Comparison of ENCODE assay signal across 14 mouse cellular contexts in genomic region chr1:62718237-62718571, GRCm38 (mm10). TPM values are rescaled to one million over a fixed set of nuclear protein-coding genes. Genes with fewer than 3 reads are reported as not detected.
DNase-seq lines count a peak whose midpoint lies in the region; ATAC-seq and TF ChIP-seq lines count a peak whose summit lies in the region.
"Had no signal": no experiment of that assay in that cellular context is flagged by ENCODE, and none has a peak within 500 bp of the region (broad histone marks: within the 10 kb centered on the region; RNA-seq: fewer than 3 reads in every experiment).

No protein-coding gene starts in this region.

- no peak overlapping the region for H3K4me2 ChIP-seq in hindbrain, embryonic 11.5 days (replicated peaks; ENCODE audit: low read depth, low read length)
- H3K4me2 ChIP-seq in CH12.LX (ENCODE audit: insufficient read depth, low read depth, poor library complexity, severe bottlenecking), result peak overlapping the region; percentile 39; the same call in 1 of the 2 replicates
- H3K4me2 ChIP-seq in hindbrain, embryonic 15.5 days, result peak overlapping the region; percentile 40
- no peak overlapping the region for H3K4me2 ChIP-seq in stomach, postnatal 0 days (replicated peaks; ENCODE audit: low read depth)
- H3K4me2 ChIP-seq: embryonic facial prominence, embryonic 15.5 days; kidney, embryonic 15.5 days; limb, embryonic 15.5 days; lung, embryonic 14.5 days; midbrain, embryonic 12.5 days had no signal

- WGBS in hindbrain, embryonic 10.5 days, result 57% methylated on average over 5 of the region's 5 CpGs
- WGBS in hindbrain, embryonic 11.5 days, result 59% methylated on average over 5 of the region's 5 CpGs
- 46% methylated on average over 5 of the region's 5 CpGs for WGBS in hindbrain, embryonic 15.5 days
- 53% methylated on average over 5 of the region's 5 CpGs for WGBS in stomach, postnatal 0 days

- TF ChIP-seq POLR2A in CH12.LX (IDR thresholded peaks at IDR 0.05; ENCODE audit: low read depth, low read length), result no peak

- no peak for TF ChIP-seq RAD21 in CH12.LX (IDR thresholded peaks at IDR 0.05; ENCODE audit: low read depth, low read length)

- dilution Hi-C loops in CH12.LX (cut with MboI; ENCODE audit: extremely low pct_ligation_motif_present, extremely low pct_unique_long_range_greater_than_20kb, low sequenced_read_pairs), result no loop called here

- H3K79me2 ChIP-seq in CH12.LX (replicated peaks; ENCODE audit: control insufficient read depth, extremely low read depth, insufficient read depth, poor library complexity, severe bottlenecking), result peaks cover 21% of the 10 kb centered on the region

- no peak for TF ChIP-seq EP300 in CH12.LX (IDR thresholded peaks at IDR 0.05; ENCODE audit: low read length)
- TF ChIP-seq EP300 in stomach, postnatal 0 days (optimal IDR thresholded peaks at IDR 0.05), result no peak

- ATAC-seq in hindbrain, embryonic 11.5 days (ENCODE audit: low FRiP score), result no peak
- ATAC-seq in hindbrain, embryonic 15.5 days (ENCODE audit: low FRiP score, low read depth), result no peak
- ATAC-seq in stomach, postnatal 0 days (ENCODE audit: low FRiP score, low TSS enrichment), result no peak
- ATAC-seq in monocyte, adult 5-6 weeks (replicated peaks; ENCODE audit: insufficient number of reproducible peaks, low FRiP score, low TSS enrichment, poor library complexity, severe bottlenecking), result no peak

- H3K36me3 ChIP-seq in hindbrain, embryonic 10.5 days, result peaks cover 10% of the 10 kb centered on the region; the same call in 1 of the 2 replicates
- H3K36me3 ChIP-seq in hindbrain, embryonic 11.5 days (ENCODE audit: control insufficient read depth, insufficient read depth, low read length), result no peaks in the 10 kb centered on the region
- H3K36me3 ChIP-seq in CH12.LX (replicated peaks in 1 of 2; ENCODE audit: control insufficient read depth in 1 of 2, insufficient read depth in 1 of 2, low read length in 1 of 2), result peaks cover 2 to 21% of the 10 kb centered on the region in 2 experiments
- no peaks in the 10 kb centered on the region for H3K36me3 ChIP-seq in hindbrain, embryonic 15.5 days
- H3K36me3 ChIP-seq in stomach, postnatal 0 days (ENCODE audit: control insufficient read depth, insufficient read depth, low read length), result 0 out of 2 replicates have a peak, but pooled peaks cover 2% of the 10 kb centered on the region
- H3K36me3 ChIP-seq: midbrain, embryonic 12.5 days had no signal

- no peak overlapping the region for H3K9ac ChIP-seq in hindbrain, embryonic 11.5 days (ENCODE audit: low read depth, low read length)
- peak overlapping the region; percentile 18; the same call in 1 of the 2 replicates for H3K9ac ChIP-seq in CH12.LX (ENCODE audit: insufficient read depth, low read depth)
- H3K9ac ChIP-seq in hindbrain, embryonic 15.5 days, result no peak overlapping the region
- H3K9ac ChIP-seq in stomach, postnatal 0 days (ENCODE audit: low read length), result no peak overlapping the region
- H3K9ac ChIP-seq: embryonic facial prominence, embryonic 15.5 days; kidney, embryonic 15.5 days; limb, embryonic 15.5 days; lung, embryonic 14.5 days; midbrain, embryonic 12.5 days had no signal

- no peaks in the 10 kb centered on the region for H3K9me3 ChIP-seq in hindbrain, embryonic 10.5 days
- H3K9me3 ChIP-seq in hindbrain, embryonic 11.5 days (ENCODE audit: control insufficient read depth, low read length), result no peaks in the 10 kb centered on the region
- peaks cover 7% of the 10 kb centered on the region for H3K9me3 ChIP-seq in CH12.LX (replicated peaks; ENCODE audit: low read length)
- H3K9me3 ChIP-seq in hindbrain, embryonic 15.5 days, result no peaks in the 10 kb centered on the region
- H3K9me3 ChIP-seq in stomach, postnatal 0 days (ENCODE audit: control insufficient read depth, low read length), result no peaks in the 10 kb centered on the region
- H3K9me3 ChIP-seq: embryonic facial prominence, embryonic 15.5 days; kidney, embryonic 15.5 days; limb, embryonic 15.5 days; midbrain, embryonic 12.5 days had no signal

- DNase-seq in hindbrain, embryonic 10.5 days (ENCODE audit: low spot score), result no peak
- no peak for DNase-seq in hindbrain, embryonic 11.5 days (ENCODE audit: low spot score)
- DNase-seq in CH12.LX (ENCODE audit: extremely low read depth), result no peak
- no peak for DNase-seq in ovary, postnatal 36 days (ENCODE audit: low spot score)
- no peak for DNase-seq in stomach, postnatal 0 days (ENCODE audit: low spot score)
- DNase-seq: cerebellum, adult 9-10 months had no signal

- in situ Hi-C loops in CH12.LX (cut with MboI; ENCODE audit: low pct_ligation_motif_present, low pct_unique_long_range_greater_than_20kb, low sequenced_read_pairs), result loop anchor here (25.0 kb wide), 3 partner anchors 531 to 1581 kb away; no protein-coding TSS in a partner anchor

- peaks cover 54% of the 10 kb centered on the region for H3K4me1 ChIP-seq in hindbrain, embryonic 10.5 days (replicated peaks)
- H3K4me1 ChIP-seq in hindbrain, embryonic 11.5 days (replicated peaks; ENCODE audit: control insufficient read depth, insufficient read depth, low read length), result peaks cover 4% of the 10 kb centered on the region
- peaks cover 14 to 93% of the 10 kb centered on the region in 2 experiments for H3K4me1 ChIP-seq in CH12.LX (ENCODE audit: control insufficient read depth in 1 of 2, insufficient read depth in 2 of 2)
- H3K4me1 ChIP-seq in brown adipose tissue, adult 24 weeks (ENCODE audit: control insufficient read depth, insufficient read depth, insufficient read length, low read length), result peaks cover 58% of the 10 kb centered on the region
- peaks cover 30% of the 10 kb centered on the region for H3K4me1 ChIP-seq in hindbrain, embryonic 15.5 days (replicated peaks)
- no peaks in the 10 kb centered on the region for H3K4me1 ChIP-seq in stomach, postnatal 0 days (replicated peaks; ENCODE audit: control insufficient read depth, insufficient read depth)

- H3K4me3 ChIP-seq in hindbrain, embryonic 10.5 days, result no peak overlapping the region
- H3K4me3 ChIP-seq in hindbrain, embryonic 11.5 days (ENCODE audit: low read depth, low read length), result no peak overlapping the region
- H3K4me3 ChIP-seq in CH12.LX (replicated peaks in 1 of 3; ENCODE audit: low read depth in 2 of 3, low read length in 2 of 3, poor library complexity in 1 of 3), result no peak overlapping the region
- no peak overlapping the region for H3K4me3 ChIP-seq in brown adipose tissue, adult 24 weeks (ENCODE audit: insufficient read depth, low read depth, low read length)
- H3K4me3 ChIP-seq in hindbrain, embryonic 15.5 days, result no peak overlapping the region
- no peak overlapping the region for H3K4me3 ChIP-seq in stomach, postnatal 0 days (ENCODE audit: low read depth, low read length)
- H3K4me3 ChIP-seq: embryonic facial prominence, embryonic 15.5 days; kidney, embryonic 15.5 days; limb, embryonic 15.5 days; midbrain, embryonic 12.5 days had no signal

- H3K27ac ChIP-seq in hindbrain, embryonic 10.5 days, result peak overlapping the region; percentile 56; the same call in 1 of the 2 replicates
- no peak overlapping the region for H3K27ac ChIP-seq in hindbrain, embryonic 11.5 days (ENCODE audit: low read depth, low read length)
- peak overlapping the region; percentile 19 for H3K27ac ChIP-seq in CH12.LX (ENCODE audit: insufficient read depth, low read depth)
- peak overlapping the region; percentile 81 for H3K27ac ChIP-seq in brown adipose tissue, adult 24 weeks (replicated peaks; ENCODE audit: low read depth, low read length)
- 0 out of 2 replicates have a peak overlapping the region, but pooled peaks have one; percentile 37 for H3K27ac ChIP-seq in hindbrain, embryonic 15.5 days (replicated peaks)
- no peak overlapping the region for H3K27ac ChIP-seq in stomach, postnatal 0 days (replicated peaks)
- H3K27ac ChIP-seq: kidney, embryonic 15.5 days; limb, embryonic 15.5 days; midbrain, embryonic 12.5 days had no signal

- TF ChIP-seq CTCF in CH12.LX (conservative IDR thresholded peaks at IDR 0.05 in 1 of 2, IDR thresholded peaks at IDR 0.05 in 1 of 2; ENCODE audit: low read depth in 2 of 2, low read length in 2 of 2), result no peak
- no peak for TF ChIP-seq CTCF in stomach, postnatal 0 days (IDR thresholded peaks at IDR 0.05; ENCODE audit: low read depth)

- H3K27me3 ChIP-seq in hindbrain, embryonic 10.5 days (ENCODE audit: insufficient read depth, poor library complexity, severe bottlenecking), result 0 out of 2 replicates have a peak, but pooled peaks cover 13% of the 10 kb centered on the region
- no peaks in the 10 kb centered on the region for H3K27me3 ChIP-seq in hindbrain, embryonic 11.5 days (ENCODE audit: control insufficient read depth, insufficient read depth, low read length)
- no peaks in the 10 kb centered on the region for H3K27me3 ChIP-seq in CH12.LX (replicated peaks)
- no peaks in the 10 kb centered on the region for H3K27me3 ChIP-seq in hindbrain, embryonic 15.5 days
- no peaks in the 10 kb centered on the region for H3K27me3 ChIP-seq in stomach, postnatal 0 days (ENCODE audit: control insufficient read depth, insufficient read depth, low read length)
- H3K27me3 ChIP-seq: embryonic facial prominence, embryonic 15.5 days; limb, embryonic 15.5 days had no signal

TF ChIP-seq in CH12.LX, 34 proteins besides CTCF, POLR2A, EP300 and RAD21:
- TF ChIP-seq E2F4 (IDR thresholded peaks at IDR 0.05; ENCODE audit: insufficient replicate concordance, low read depth, low read length), result no peak
- TF ChIP-seq ZNF384 (IDR thresholded peaks at IDR 0.05; ENCODE audit: low read depth, low read length), result no peak
- TF ChIP-seq SMC3 (IDR thresholded peaks at IDR 0.05; ENCODE audit: low read depth, low read length), result no peak
- no peak for TF ChIP-seq USF2 (conservative IDR thresholded peaks at IDR 0.05; ENCODE audit: low read depth, low read length)
- no peak for TF ChIP-seq MYC (IDR thresholded peaks at IDR 0.05; ENCODE audit: low read depth, low read length)

RNA-seq across cellular contexts. Expression of gene Nrp2, which starts 15.1 kb away (rescaled TPM):
- 21.8 and 23.1 TPM in 2 replicates for polyA plus RNA-seq in hindbrain, embryonic 10.5 days (2016; fragmentation: Nextera tagmentation; extraction: Ambion mirVana)
- polyA plus RNA-seq in hindbrain, embryonic 11.5 days (2014; fragmentation: Nextera tagmentation; extraction: Ambion mirVana), result 22.5 and 29.3 TPM in 2 replicates
- total RNA-seq in CH12.LX (2012; rRNA removed) (15.6 and 17.3 TPM in 2 replicates), CH12.LX (2014; rRNA removed) (15.7 and 16.4 TPM in 2 replicates)
- 22.9 and 24.4 TPM in 2 replicates for polyA plus RNA-seq in CH12.LX (2012; ENCODE audit: insufficient read length, low read depth)
- polyA plus RNA-seq in brown adipose tissue, adult 24 weeks (2012; ENCODE audit: insufficient read depth, insufficient read length, missing spikeins), result 40.3 and 43.2 TPM in 2 replicates
- polyA plus RNA-seq in hindbrain, embryonic 15.5 days (2015; fragmentation: Nextera tagmentation; extraction: Ambion mirVana), result 28.8 and 31.5 TPM in 2 replicates
- polyA plus RNA-seq in stomach, postnatal 0 days (2015; fragmentation: Nextera tagmentation; extraction: Ambion mirVana), result 10.2 TPM in 2 replicates
- 4.5 to 7.1 TPM (median 5.0 TPM) in 3 replicates for total RNA-seq in monocyte, adult 5-6 weeks (2017)

Comparison
In these comparisons a context has a peak if more than half of its experiments do, and no peak if none do; other contexts are left out.
1. H3K27ac ChIP-seq: peak in hindbrain, embryonic 10.5 days (single experiment), CH12.LX (single experiment), brown adipose tissue, adult 24 weeks (single experiment) and hindbrain, embryonic 15.5 days (single experiment); none in hindbrain, embryonic 11.5 days (single experiment) and stomach, postnatal 0 days (single experiment).
2. H3K4me2 ChIP-seq: peak in CH12.LX (single experiment) and hindbrain, embryonic 15.5 days (single experiment); none in hindbrain, embryonic 11.5 days (single experiment) and stomach, postnatal 0 days (single experiment).